Mouse (Mus musculus): ENCODE results near the gene A030005L19Rik.
"Not testable (repeated sequence)": the region's sequence is repeated elsewhere in the genome, so short reads cannot be mapped to it uniquely, and the experiment has no call there.

DNA sequence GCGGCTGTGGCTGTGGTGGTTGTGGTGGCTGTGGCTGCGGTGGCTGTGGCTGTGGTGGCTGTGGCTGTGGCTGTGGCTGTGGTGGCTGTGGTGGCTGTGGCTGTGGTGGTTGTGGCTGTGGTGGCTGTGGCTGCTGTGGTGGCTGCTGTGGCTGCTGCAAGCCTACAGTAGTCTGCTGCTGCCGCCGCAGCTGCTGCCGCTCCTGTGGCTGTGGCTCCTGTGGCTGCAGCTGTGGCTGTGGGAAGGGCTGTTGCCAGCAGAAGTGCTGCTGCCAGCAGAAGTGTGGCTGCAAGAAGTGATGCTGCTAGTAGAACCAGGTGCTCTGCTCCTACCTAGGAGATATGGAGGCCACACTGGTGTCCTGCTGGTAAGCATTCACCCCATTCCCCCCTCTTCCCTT lies 309 bp downstream of the A030005L19Rik start:
- not testable (repeated sequence) for TF ChIP-seq GATA1, TAL1 (IDR thresholded peaks at IDR 0.05; ENCODE audit: low read length)

Measured in erythroblast, embryonic 14.5 days (primary cell).